ENCODE assay signal across 11 mouse cellular contexts in the genomic region with DNA sequence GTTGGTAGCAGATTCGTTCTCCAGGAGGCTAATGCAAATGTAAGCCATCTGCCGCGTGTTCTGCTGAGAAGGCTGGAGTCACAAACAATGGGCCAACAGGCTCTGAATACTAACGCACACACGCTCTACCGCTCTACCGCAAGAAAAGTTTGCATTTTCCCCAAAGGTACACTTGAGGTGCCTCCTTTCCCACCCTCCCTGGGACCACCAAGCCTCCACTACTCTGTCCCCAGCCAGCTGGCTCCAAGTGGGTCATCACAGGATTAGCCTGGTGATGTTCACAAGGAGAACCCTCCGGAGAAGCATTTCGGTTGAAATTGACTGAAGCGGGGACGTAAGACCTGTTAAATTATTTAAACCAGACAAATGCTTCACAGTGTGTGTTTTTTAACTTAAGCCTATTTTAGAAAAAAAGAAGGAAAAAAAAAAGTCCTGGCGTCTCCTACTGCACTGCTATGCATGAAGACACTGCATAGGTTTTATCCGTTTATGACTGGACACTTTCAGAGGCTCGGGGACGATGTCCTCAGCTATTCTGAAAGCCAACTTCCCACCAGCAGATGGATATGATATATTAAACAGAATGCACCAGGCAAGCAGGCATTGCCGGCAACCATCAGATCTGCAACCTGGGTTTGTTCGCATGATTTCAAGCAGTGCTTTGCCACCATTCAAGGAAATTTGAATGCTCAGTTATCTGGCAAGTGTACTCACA.
DNase-seq lines count a peak whose midpoint lies in the region; ATAC-seq and TF ChIP-seq lines count a peak whose summit lies in the region.
"Had no signal": no experiment of that assay in that cellular context is flagged by ENCODE, and none has a peak within 500 bp of the region (broad histone marks: within the 10 kb centered on the region; RNA-seq: fewer than 3 reads in every experiment).

No protein-coding gene starts in this region.

- H3K36me3 ChIP-seq in midbrain, embryonic 13.5 days = no peaks in the 10 kb centered on the region
- H3K36me3 ChIP-seq: heart, embryonic 15.5 days had no signal

- H3K27me3 ChIP-seq in midbrain, embryonic 13.5 days = no peaks in the 10 kb centered on the region
- H3K27me3 ChIP-seq: heart, embryonic 15.5 days; megakaryocyte, embryonic 14.5 days had no signal

- no peaks in the 10 kb centered on the region for H3K9me3 ChIP-seq in midbrain, embryonic 13.5 days
- H3K9me3 ChIP-seq: heart, embryonic 15.5 days; megakaryocyte, embryonic 14.5 days had no signal

- intact Hi-C loops in left cerebral cortex, adult 2 months (cut with DNase I) = loop anchor here (5.0 kb wide), 1 partner anchor 96 kb away; no protein-coding TSS in a partner anchor

- H3K9ac ChIP-seq in midbrain, embryonic 13.5 days (replicated peaks) = no peak overlapping the region
- H3K9ac ChIP-seq: heart, embryonic 15.5 days had no signal

- WGBS in midbrain, embryonic 13.5 days = 21% methylated on average over 17 of the region's 17 CpGs

- no peak for TF ChIP-seq CTCF in left cerebral cortex, adult 2 months (IDR thresholded peaks at IDR 0.05)

- peak overlapping the region; percentile 11; the same call in 1 of the 2 replicates for H3K4me3 ChIP-seq in left cerebral cortex, adult 2 months
- H3K4me3 ChIP-seq in midbrain, embryonic 13.5 days (replicated peaks) = peak overlapping the region; percentile 13; the same call in 1 of the 2 replicates
- H3K4me3 ChIP-seq: heart, embryonic 15.5 days; megakaryocyte, embryonic 14.5 days had no signal

- peaks cover 16% of the 10 kb centered on the region for H3K4me1 ChIP-seq in midbrain, embryonic 13.5 days (replicated peaks)
- H3K4me1 ChIP-seq: heart, embryonic 15.5 days; megakaryocyte, embryonic 14.5 days had no signal

- peak; percentile 90 for ATAC-seq in midbrain, embryonic 13.5 days

- H3K4me2 ChIP-seq in midbrain, embryonic 13.5 days (replicated peaks) = peak overlapping the region; percentile 47
- H3K4me2 ChIP-seq: heart, embryonic 15.5 days had no signal

- H3K27ac ChIP-seq in left cerebral cortex, adult 2 months = no peak overlapping the region
- peak overlapping the region; percentile 75 for H3K27ac ChIP-seq in midbrain, embryonic 13.5 days
- H3K27ac ChIP-seq: heart, embryonic 15.5 days had no signal

- DNase-seq in left cerebral cortex, adult 2 months (ENCODE audit: extremely low spot score in 1 of 2, low spot score in 2 of 2) = peak in 1 of 2 experiments; percentile 13
- DNase-seq in left cerebral cortex, adult 11 months (ENCODE audit: low spot score) = no peak
- peak; percentile 70 for DNase-seq in layer of hippocampus, adult 11-12 months (ENCODE audit: low spot score)
- no peak for DNase-seq in gastrocnemius, postnatal 4 days (ENCODE audit: low spot score in 2 of 2)
- DNase-seq in gastrocnemius, postnatal 25 days = no peak
- DNase-seq in kidney, postnatal 4 days = no peak
- DNase-seq in lung, postnatal 14 days = no peak
- DNase-seq: adrenal gland, postnatal 14 days had no signal
